Mouse (Mus musculus) liver, embryonic 14.5 days (tissue): ENCODE measurements around the gene Enkd1. TPM values are rescaled to one million over a fixed set of nuclear protein-coding genes. Genes with fewer than 3 reads are reported as not detected.

Source experiments
- ATAC-seq: fragments of 200-750 bp; cut with Nextera tagmentation; 2 replicates; pipeline ENCODE4 v1.8.0; 2017; ENCODE audit warnings: moderate number of reproducible peaks, mild to moderate bottlenecking, moderate library complexity; ENCODE audit not compliant: insufficient read depth
- DNase-seq, 3 experiments: peaks; one replicate each; pipeline ENCODE4 v3.0.0-alpha.2; 2012 to 2013; ENCODE audit warnings: low read depth in 3 of 3, low spot score in 3 of 3
- H3K27ac ChIP-seq: fragments of 300-500 bp; sonication (generic); 2 replicates; pipeline ENCODE4 v1.5.1; 2014; ENCODE audit warnings: moderate library complexity, mild to moderate bottlenecking, control low read depth, inconsistent platforms
- H3K27me3 ChIP-seq: fragments of 300-500 bp; sonication (generic); 2 replicates; pipeline ENCODE4 v1.6.1; 2014; ENCODE audit warnings: mild to moderate bottlenecking, low read length, moderate library complexity; ENCODE audit not compliant: control insufficient read depth, insufficient read depth
- H3K36me3 ChIP-seq: fragments of 300-500 bp; sonication (generic); replicated peaks from 2 replicates; pipeline ENCODE4 v1.6.1; 2014; ENCODE audit warnings: low read depth; ENCODE audit not compliant: control insufficient read depth, insufficient read depth
- H3K4me1 ChIP-seq, 2 experiments: fragments of 200-500 bp in 1 of 2; fragments of 300-500 bp in 1 of 2; sonication (generic) in 1 of 2; replicated peaks; 2 replicates each; pipeline ENCODE4 v1.6.1; 2012 to 2014; ENCODE audit warnings: antibody characterized with exemption in 1 of 2, inconsistent platforms in 1 of 2, low read length in 1 of 2; ENCODE audit not compliant: control insufficient read depth in 2 of 2, insufficient read depth in 2 of 2
- H3K4me2 ChIP-seq: fragments of 300-500 bp; sonication (generic); 2 replicates; pipeline ENCODE4 v1.6.1; 2014; ENCODE audit warnings: low read depth, mild to moderate bottlenecking, control low read depth, moderate library complexity
- H3K4me3 ChIP-seq, 2 experiments: fragments of 200-500 bp in 1 of 2; fragments of 300-500 bp in 1 of 2; sonication (generic) in 1 of 2; 2 replicates each; pipeline ENCODE4 v1.5.1; 2012 to 2014; ENCODE audit warnings: low read depth in 2 of 2, low read length in 2 of 2, mild to moderate bottlenecking in 2 of 2, control low read depth in 1 of 2, inconsistent platforms in 1 of 2, moderate library complexity in 1 of 2; ENCODE audit not compliant: insufficient read depth in 1 of 2
- H3K9ac ChIP-seq: fragments of 300-500 bp; sonication (generic); replicated peaks from 2 replicates; pipeline ENCODE4 v1.6.1; 2014; ENCODE audit warnings: mild to moderate bottlenecking, control low read depth, moderate library complexity
- H3K9me3 ChIP-seq: fragments of 300-500 bp; sonication (generic); 2 replicates; pipeline ENCODE4 v1.6.1; 2016; ENCODE audit warnings: low read length, mixed read lengths; ENCODE audit not compliant: control insufficient read depth
- CTCF ChIP-seq: IDR thresholded peaks from 2 replicates; pipeline ENCODE4 v1.5.1; 2016; ENCODE audit warnings: antibody characterized with exemption, low read depth, control low read depth
- EP300 ChIP-seq: IDR thresholded peaks from 2 replicates; pipeline ENCODE4 v1.6.1; 2016; ENCODE audit warnings: antibody characterized with exemption, low read depth
- WGBS: fragments of 180-500 bp; shearing (Covaris S2); extraction: QIAGEN DNeasy Blood & Tissue Kit; methylation state at CpG from one replicate; pipeline ENCODE4 v1.1.7; 2014; ENCODE audit not compliant: insufficient replicate concordance; 5-methylcytosine and 5-hydroxymethylcytosine counted together
- polyA plus RNA-seq, 2 experiments: library from polyadenylated mRNA; depleted of rRNA in 1 of 2; stranded (reverse) in 1 of 2; unstranded in 1 of 2; fragments of >200 nt; fragmentation: Nextera tagmentation in 1 of 2; extraction: Ambion mirVana in 1 of 2; gene quantifications; 2 replicates each; pipeline versions ENCODE4 v1.2.1 to v1.2.3; 2012 to 2014

Enkd1 gene
- polyA plus RNA-seq, 2 experiments, result 4.8 to 7.8 TPM

DNA sequence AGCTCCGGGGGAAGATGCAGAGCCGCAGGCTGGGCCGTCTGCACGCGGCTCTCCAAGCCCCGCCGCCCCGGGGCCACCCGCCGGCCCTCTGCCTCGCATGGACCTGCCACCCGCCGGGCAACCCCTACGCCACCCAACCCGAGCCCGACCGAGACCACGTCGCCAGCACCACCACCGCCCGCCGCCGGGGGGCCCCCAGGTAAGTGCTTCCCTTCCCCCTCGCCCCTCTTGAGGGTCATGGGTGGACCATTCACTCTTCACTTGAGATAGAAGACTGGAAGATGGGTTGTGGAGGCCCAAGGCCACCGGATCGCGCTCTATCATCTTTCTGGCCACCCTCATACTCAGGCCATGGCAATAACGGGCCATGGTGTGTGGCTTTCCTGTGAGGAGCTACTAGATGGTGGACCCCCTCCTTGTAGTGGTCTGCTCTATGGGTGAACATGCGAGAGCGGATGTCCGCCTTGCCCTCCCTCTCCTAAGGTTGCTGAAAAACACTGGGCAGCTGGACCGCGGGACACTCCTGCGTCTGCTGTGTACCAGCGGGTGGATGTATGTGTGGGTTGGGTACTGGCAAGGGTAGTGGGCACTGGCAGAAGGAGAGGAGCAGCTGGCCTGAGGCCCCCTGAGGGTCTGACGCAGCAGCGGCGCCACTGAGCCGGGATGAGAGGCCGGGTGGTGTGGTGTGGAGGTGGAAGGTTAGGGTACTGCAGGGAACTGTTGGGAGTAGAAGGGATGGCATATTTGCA lies 13.8 kb downstream of the Enkd1 start:
- no peaks in the 10 kb centered on the region for H3K27me3 ChIP-seq
- DNase-seq (no peak), ATAC-seq (no peak)
- H3K9ac ChIP-seq, result no peak overlapping the region
- no peaks in the 10 kb centered on the region for H3K9me3 ChIP-seq
- peaks cover 0 to 5% of the 10 kb centered on the region in 2 experiments; a peak in 3 of 4 replicates for H3K4me1 ChIP-seq
- WGBS, result 29% methylated on average over 40 of the region's 40 CpGs
- H3K36me3 ChIP-seq, result no peaks in the 10 kb centered on the region; the same call in 1 of the 2 replicates
- peak overlapping the region; percentile 55 for H3K4me2 ChIP-seq
- peak overlapping the region; percentile 10 to 19; a peak in 3 of 4 replicates for H3K4me3 ChIP-seq
- no peak overlapping the region for H3K27ac ChIP-seq
- 0 out of 2 replicates have a peak, but pooled peaks have one; percentile 13 for TF ChIP-seq CTCF
- TF ChIP-seq EP300, result no peak

- WGBS, result 6% methylated on average over 30 of the region's 30 CpGs
- no peak overlapping the region for H3K9ac ChIP-seq
- ATAC-seq, result peak; percentile 43
These were observed 14.4 kb downstream of the Enkd1 start for GRCm38 (mm10) chr8:105693648-105694047.

DNA sequence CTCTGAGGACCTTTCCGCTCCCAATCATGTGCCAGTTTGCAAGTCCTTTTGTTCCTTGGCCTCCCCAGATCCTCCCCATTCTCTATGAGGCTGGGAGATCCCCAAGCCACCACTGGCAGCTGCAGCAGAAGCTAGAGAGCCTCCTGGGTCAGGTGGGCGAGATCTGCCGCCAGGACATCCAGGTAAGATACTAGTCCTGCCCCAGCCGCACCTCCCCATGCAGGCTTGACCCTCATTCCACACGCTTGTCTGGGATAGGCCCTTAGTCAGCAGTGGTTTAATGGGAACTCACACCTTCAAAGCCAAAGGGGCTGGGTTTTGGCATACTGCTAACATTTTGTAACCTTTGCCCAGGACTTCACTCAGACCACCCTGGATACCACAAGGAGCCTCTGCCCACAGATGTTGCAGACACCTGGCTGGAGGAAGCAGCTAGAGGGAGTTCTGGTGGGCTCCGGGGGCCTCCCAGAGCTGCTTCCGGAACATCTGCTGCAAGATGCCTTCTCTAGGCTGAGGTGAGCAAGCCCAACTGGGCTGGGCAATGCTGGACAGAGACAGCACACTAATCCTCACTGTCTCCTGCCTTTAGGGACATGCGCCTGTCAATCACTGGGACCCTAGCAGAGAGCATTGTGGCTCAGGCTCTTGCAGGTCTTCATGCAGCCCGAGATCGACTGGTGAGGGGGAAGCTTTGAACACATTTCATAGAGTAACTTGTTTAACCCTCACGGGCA lies 15.4 kb downstream of the Enkd1 start:
- DNase-seq (no peak), ATAC-seq (no peak)
- no peaks in the 10 kb centered on the region for H3K27me3 ChIP-seq
- no peak overlapping the region for H3K4me2 ChIP-seq
- no peak overlapping the region for H3K27ac ChIP-seq
- H3K9me3 ChIP-seq, result no peaks in the 10 kb centered on the region
- H3K9ac ChIP-seq, result no peak overlapping the region
- H3K4me3 ChIP-seq, result no peak overlapping the region
- peaks cover 0 to 5% of the 10 kb centered on the region in 2 experiments; a peak in 3 of 4 replicates for H3K4me1 ChIP-seq
- WGBS, result 73% methylated on average over 11 of the region's 11 CpGs
- no peak for TF ChIP-seq CTCF
- TF ChIP-seq EP300, result no peak
- no peaks in the 10 kb centered on the region for H3K36me3 ChIP-seq

More at GRCm38 (mm10) chr8:105693648-105694047, 14.4 kb downstream of the Enkd1 start:
- no peak overlapping the region for H3K27ac ChIP-seq
- H3K4me3 ChIP-seq, result peak overlapping the region; percentile 10 to 19; a peak in 3 of 4 replicates
- H3K27me3 ChIP-seq, result no peaks in the 10 kb centered on the region
- DNase-seq, result peak in 1 of 3 experiments; percentile 29
- no peaks in the 10 kb centered on the region; the same call in 1 of the 2 replicates for H3K36me3 ChIP-seq
- peak overlapping the region; percentile 55 for H3K4me2 ChIP-seq
- TF ChIP-seq EP300 (no peak), CTCF (no peak)
- no peaks in the 10 kb centered on the region for H3K9me3 ChIP-seq
- H3K4me1 ChIP-seq, result peaks cover 0 to 5% of the 10 kb centered on the region in 2 experiments; a peak in 3 of 4 replicates

GRCm38 (mm10) chr8:105690978-105691377 lies 17.0 kb downstream of the Enkd1 start:
- Histone ChIP-seq H3K9me3 (no peaks in the 10 kb centered on the region), H3K4me1 (peaks cover 0 to 3% of the 10 kb centered on the region in 2 experiments; a peak in 3 of 4 replicates), H3K27ac (no peak overlapping the region), H3K9ac (no peak overlapping the region), H3K4me2 (no peak overlapping the region), H3K27me3 (no peaks in the 10 kb centered on the region), H3K36me3 (no peaks in the 10 kb centered on the region), H3K4me3 (no peak overlapping the region)
- 73% methylated on average over 14 of the region's 14 CpGs for WGBS
- DNase-seq (no peak), ATAC-seq (no peak)
- TF ChIP-seq CTCF, result no peak
- no peak for TF ChIP-seq EP300

- Histone ChIP-seq H3K36me3 (no peaks in the 10 kb centered on the region), H3K9ac (no peak overlapping the region), H3K4me3 (no peak overlapping the region), H3K9me3 (no peaks in the 10 kb centered on the region), H3K27ac (no peak overlapping the region), H3K27me3 (no peaks in the 10 kb centered on the region), H3K4me2 (no peak overlapping the region), H3K4me1 (peaks cover 0 to 3% of the 10 kb centered on the region in 2 experiments; a peak in 3 of 4 replicates)
- no peak for ATAC-seq
- WGBS, result 84% methylated on average over 9 of the region's 9 CpGs
- TF ChIP-seq EP300, result no peak
- TF ChIP-seq CTCF, result no peak
- no peak for DNase-seq
These were observed 18.0 kb downstream of the Enkd1 start for GRCm38 (mm10) chr8:105689983-105690360.
